Mouse (Mus musculus) adrenal gland, postnatal 0 days (tissue): ENCODE results near the gene Thoc2. TPM values are rescaled to one million over a fixed set of nuclear protein-coding genes. Genes with fewer than 3 reads are reported as not detected.

Source experiments
- microRNA-seq: library from miRNA; unstranded; fragments of <30 nt; microRNA quantifications from one replicate; pipeline ENCODE4, GENCODE M21; 2016; ENCODE audit warnings: borderline replicate concordance; ENCODE audit not compliant: insufficient number of aligned reads
- polyA plus RNA-seq: library from polyadenylated mRNA; unstranded; fragments of >200 nt; fragmentation: Nextera tagmentation; extraction: Ambion mirVana; gene quantifications from 2 replicates; pipeline ENCODE4 v1.2.1, GENCODE M21; 2015

The Thoc2 gene
- polyA plus RNA-seq = 31.5 and 60.2 TPM in 2 replicates

DNA sequence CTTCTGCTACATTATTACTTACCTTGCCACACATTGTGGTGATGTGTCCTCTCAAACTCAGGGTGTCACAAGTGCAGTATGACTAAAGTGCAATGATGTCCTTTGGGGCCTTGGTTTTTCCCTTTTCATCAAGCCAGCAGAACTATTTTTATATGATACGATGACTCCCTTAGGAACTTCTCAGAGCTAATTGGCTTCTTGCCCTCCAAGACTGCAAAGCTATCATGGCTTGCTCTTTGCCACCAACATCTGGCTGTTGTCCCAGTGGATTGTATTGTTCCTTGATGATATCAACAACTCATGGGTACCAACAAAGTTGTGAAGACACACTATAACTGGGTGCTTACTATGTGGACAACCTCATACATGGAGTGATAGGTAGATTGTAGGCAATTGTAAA lies at the start of gene Thoc2:
Gene Thoc2 (minus strand): TSS at position 101 of the 400 bp plus-strand sequence.

Small RNA genes within 50 kb of the gene (microRNA-seq; reads per million reads assigned to microRNA genes)
- gene Gm44490 = not detected

Other genes starting within 250 kb of the Thoc2 start
- 9.6 and 9.8 TPM in 2 replicates for gene Xiap, start 139.0 kb upstream of the Thoc2 start, polyA plus RNA-seq
- 25.2 and 30.2 TPM in 2 replicates for gene Stag2, start 228.6 kb upstream of the Thoc2 start, polyA plus RNA-seq